Mouse (Mus musculus) brown adipose tissue, adult 24 weeks (tissue): ENCODE measurements around the gene Cdh22. TPM values are rescaled to one million over a fixed set of nuclear protein-coding genes. Genes with fewer than 3 reads are reported as not detected.

ENCODE experiments used
- H3K27ac ChIP-seq: fragments of 200-500 bp; replicated peaks from 2 replicates; pipeline ENCODE4 v1.5.1; 2012; ENCODE audit warnings: low read depth, mild to moderate bottlenecking, low read length
- H3K4me1 ChIP-seq: fragments of 200-500 bp; 2 replicates; pipeline ENCODE4 v1.6.1; 2012; ENCODE audit warnings: low read length, mixed read lengths; ENCODE audit not compliant: control insufficient read depth, insufficient read depth, insufficient read length
- H3K4me3 ChIP-seq: fragments of 200-500 bp; 2 replicates; pipeline ENCODE4 v1.5.1; 2012; ENCODE audit warnings: low read depth, mild to moderate bottlenecking, low read length, moderate library complexity; ENCODE audit not compliant: insufficient read depth
- polyA plus RNA-seq: library from polyadenylated mRNA; stranded (reverse); fragments of >200 nt; gene quantifications from 2 replicates; pipeline ENCODE4 v1.2.4, GENCODE M21; 2012; ENCODE audit not compliant: missing spikeins, insufficient read depth, insufficient read length

Gene Cdh22
- polyA plus RNA-seq, 1 experiment, result not detected

GRCm38 (mm10) chr2:165078045-165078444, 156.6 kb downstream of the Cdh22 start:
- Histone ChIP-seq H3K4me3 (no peak overlapping the region), H3K27ac (no peak overlapping the region), H3K4me1 (no peaks in the 10 kb centered on the region)

GRCm38 (mm10) chr2:165077055-165077454, 157.6 kb downstream of the Cdh22 start:
- H3K4me3 ChIP-seq, result no peak overlapping the region
- H3K27ac ChIP-seq, result no peak overlapping the region

GRCm38 (mm10) chr2:165074937-165075336, 159.7 kb downstream of the Cdh22 start:
- Histone ChIP-seq H3K4me1 (no peaks in the 10 kb centered on the region), H3K27ac (no peak overlapping the region), H3K4me3 (no peak overlapping the region)

More at GRCm38 (mm10) chr2:165077055-165077454, 157.6 kb downstream of the Cdh22 start:
- no peaks in the 10 kb centered on the region for H3K4me1 ChIP-seq

DNA sequence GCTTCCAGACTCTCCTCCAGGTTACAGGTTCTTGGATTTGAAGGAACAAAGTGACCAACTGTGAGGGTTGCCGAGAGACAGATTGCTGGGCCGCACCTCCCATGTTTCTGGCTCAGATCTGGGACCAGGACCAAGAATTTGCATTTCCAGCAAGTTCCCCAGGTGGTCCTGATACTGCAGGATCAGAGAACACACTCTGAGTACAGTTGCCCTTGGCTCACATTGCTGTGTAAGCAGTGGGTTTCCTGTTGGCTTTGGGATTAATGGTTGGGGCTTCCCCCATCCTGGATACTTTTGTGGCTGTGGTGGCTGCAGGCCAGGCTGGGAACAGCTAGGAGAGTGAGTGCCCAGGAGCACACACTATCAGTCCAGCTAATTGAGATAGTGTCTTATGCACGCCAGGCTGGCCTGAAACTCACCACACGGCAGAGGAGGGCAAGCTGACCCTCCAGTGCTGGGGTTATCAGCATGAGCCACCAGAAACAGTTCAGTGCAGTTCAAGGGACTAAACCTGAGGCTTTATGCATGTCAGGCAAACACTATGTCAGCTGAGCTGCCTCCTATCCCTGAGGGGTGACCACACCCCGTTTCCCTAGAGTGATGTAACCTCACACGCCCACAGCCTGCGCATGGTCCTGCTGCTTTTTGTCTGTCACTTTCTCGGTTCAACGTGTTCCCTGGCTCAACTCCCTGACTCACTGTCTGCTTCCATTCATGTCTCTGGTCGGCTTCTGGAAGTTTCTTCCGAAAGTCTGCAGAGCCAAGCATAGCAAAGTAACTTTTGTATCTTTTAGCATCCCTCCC, 160.4 kb downstream of the Cdh22 start:
- H3K4me3 ChIP-seq, result no peak overlapping the region
- no peak overlapping the region for H3K27ac ChIP-seq
- no peaks in the 10 kb centered on the region for H3K4me1 ChIP-seq

DNA sequence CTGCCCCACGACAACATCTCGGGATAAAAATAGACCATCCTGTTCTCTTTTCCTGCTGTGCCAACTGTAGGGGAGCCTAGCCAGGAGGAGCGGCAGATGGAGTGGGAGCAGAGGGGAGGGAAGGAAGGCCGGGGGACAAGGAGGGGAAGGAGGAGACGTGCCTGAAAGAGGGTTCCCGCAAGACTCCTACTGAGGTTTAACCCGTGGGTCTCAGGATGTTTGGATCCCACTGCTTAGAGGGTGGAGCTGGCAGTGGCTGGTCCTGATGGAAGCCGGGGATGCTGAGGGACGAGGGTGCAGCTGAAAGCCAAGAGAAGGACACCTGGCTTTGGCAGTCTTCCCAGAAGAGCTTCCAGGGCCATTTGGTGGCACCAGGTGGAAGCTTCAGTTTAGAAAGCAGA, 161.3 kb downstream of the Cdh22 start:
- Histone ChIP-seq H3K4me1 (no peaks in the 10 kb centered on the region), H3K27ac (no peak overlapping the region), H3K4me3 (no peak overlapping the region)

DNA sequence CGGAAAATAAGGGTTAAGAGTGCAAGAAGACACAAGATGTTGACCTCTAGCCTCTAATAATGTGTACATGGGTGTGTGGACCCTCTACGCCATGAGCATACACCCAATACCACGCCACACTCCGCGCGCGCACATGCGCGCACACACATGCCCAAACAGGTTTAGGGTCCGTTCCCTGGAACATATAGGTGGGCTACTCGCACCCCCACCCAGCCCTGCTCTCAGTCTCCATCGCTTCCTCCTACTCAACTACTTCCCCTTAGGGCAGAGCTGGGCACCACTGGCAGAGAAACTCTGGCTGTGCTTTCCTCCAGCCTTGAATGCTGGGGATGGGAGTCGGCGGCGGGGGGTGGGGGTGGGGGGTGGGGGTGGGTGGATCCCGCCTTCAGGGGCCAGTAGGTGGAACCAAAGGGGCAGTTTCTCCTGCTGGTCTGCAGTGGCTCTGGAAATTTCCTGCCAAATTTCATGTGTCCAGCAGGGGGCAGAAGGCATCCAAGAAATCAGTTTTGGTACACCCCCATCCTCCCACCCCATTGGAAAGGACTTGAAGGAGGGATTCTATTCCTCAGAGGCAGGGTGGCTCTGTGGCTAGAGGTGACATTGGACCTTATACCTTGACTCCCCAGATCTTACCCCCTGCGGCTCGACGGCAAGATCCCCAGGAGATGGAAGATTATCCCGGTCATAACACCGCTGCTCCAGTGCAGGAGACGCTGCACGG, 164.4 kb downstream of the Cdh22 start:
- Histone ChIP-seq H3K4me1 (no peaks in the 10 kb centered on the region), H3K27ac (no peak overlapping the region), H3K4me3 (no peak overlapping the region)

- no peaks in the 10 kb centered on the region for H3K4me1 ChIP-seq
These were observed 165.8 kb downstream of the Cdh22 start for GRCm38 (mm10) chr2:165068806-165069205.

DNA sequence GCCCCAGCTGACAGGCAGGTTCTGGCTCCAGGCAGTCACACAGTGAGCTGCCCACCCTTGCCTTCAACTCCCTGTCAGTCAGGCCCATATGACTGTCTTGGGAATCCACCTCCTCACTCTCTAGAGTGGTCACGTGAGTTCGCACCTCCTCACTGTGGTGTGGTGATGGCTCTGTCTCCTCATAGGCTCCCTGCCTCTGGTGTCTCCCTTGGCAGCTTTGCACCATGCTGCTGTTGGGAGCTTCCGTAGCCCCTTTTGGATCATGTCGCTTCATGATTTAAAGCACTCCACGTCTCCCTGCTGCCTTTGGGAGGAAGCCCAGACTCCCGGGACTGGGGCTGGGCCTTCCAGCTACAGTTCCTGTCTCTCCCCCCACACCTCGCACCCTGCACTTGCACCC, 170.2 kb downstream of the Cdh22 start:
- Histone ChIP-seq H3K4me1 (no peaks in the 10 kb centered on the region), H3K4me3 (no peak overlapping the region), H3K27ac (no peak overlapping the region)

More at GRCm38 (mm10) chr2:165068806-165069205, 165.8 kb downstream of the Cdh22 start:
- H3K27ac ChIP-seq, result no peak overlapping the region
- H3K4me3 ChIP-seq, result no peak overlapping the region

- no peak overlapping the region for H3K27ac ChIP-seq
- no peaks in the 10 kb centered on the region for H3K4me1 ChIP-seq
- H3K4me3 ChIP-seq, result no peak overlapping the region
These were observed 172.8 kb downstream of the Cdh22 start for GRCm38 (mm10) chr2:165061638-165062433.

Other genes starting within 250 kb of the Cdh22 start
- 7.5 TPM in 2 replicates for gene Ncoa5, start 200.0 kb downstream of the Cdh22 start, polyA plus RNA-seq
- 1.2 and 2.2 TPM in 2 replicates for gene Cd40, start 179.2 kb downstream of the Cdh22 start, polyA plus RNA-seq
- gene 1700025C18Rik, start 144.1 kb downstream of the Cdh22 start, polyA plus RNA-seq, result not detected in 2 replicates
- gene Slc35c2, start 53.0 kb upstream of the Cdh22 start, polyA plus RNA-seq, result 12.3 and 12.6 TPM in 2 replicates
- 20.5 and 22.4 TPM in 2 replicates for gene Elmo2, start 91.6 kb upstream of the Cdh22 start, polyA plus RNA-seq
- gene Zfp663, start 133.9 kb upstream of the Cdh22 start, polyA plus RNA-seq, result not detected in 2 replicates
- gene Zfp334, start 153.4 kb upstream of the Cdh22 start, polyA plus RNA-seq, result 0.67 and 0.83 TPM in 2 replicates
- 1.1 TPM in 1 of 2 replicates, not detected in the other for gene Ocstamp, start 165.6 kb upstream of the Cdh22 start, polyA plus RNA-seq
- gene Slc13a3, start 238.4 kb upstream of the Cdh22 start, polyA plus RNA-seq, result 2.1 and 2.3 TPM in 2 replicates